Mouse (Mus musculus) mesoderm, embryonic 11.5 days (tissue): ENCODE results near the gene Miip.

ENCODE experiments used
- DNase-seq: peaks from one replicate; pipeline ENCODE4 v3.0.0-alpha.2; 2012; ENCODE audit warnings: low read depth, low spot score

The Miip gene

DNA sequence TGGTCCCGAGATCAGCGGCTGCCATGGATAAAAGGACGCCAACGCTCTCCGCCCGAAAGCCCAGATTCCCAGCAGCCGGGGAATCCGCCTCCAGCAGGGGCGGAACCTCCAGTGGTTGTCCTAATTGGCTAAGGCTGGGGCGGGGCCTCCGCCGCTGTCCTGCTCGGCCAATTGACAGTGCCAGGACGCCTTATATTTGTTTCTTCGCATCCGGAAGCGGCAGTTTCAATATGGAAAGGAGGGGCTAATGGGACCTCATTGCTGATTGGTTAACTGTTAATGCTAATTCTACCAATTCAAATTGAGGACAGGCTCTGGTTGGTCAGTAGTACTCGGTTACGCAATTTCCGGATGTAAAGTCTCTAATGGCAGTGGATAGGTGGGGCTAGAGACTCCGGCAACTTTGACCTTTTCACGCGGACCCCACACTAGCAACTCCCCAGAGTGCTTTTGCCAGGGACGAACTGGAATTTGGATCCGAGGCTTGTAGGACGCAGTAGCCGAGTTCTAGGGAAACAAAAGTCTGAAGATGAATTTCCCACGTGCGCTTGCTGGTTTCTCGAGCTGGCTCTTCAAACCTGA lies at the start of gene Miip, which contains the start of gene Fv1:
Miip (minus strand) TSS at position 367 of the 582 bp plus-strand sequence.
Fv1 (plus strand) TSS at position 530 of the 582 bp plus-strand sequence.
- DNase-seq, result peak; percentile 96

DNA sequence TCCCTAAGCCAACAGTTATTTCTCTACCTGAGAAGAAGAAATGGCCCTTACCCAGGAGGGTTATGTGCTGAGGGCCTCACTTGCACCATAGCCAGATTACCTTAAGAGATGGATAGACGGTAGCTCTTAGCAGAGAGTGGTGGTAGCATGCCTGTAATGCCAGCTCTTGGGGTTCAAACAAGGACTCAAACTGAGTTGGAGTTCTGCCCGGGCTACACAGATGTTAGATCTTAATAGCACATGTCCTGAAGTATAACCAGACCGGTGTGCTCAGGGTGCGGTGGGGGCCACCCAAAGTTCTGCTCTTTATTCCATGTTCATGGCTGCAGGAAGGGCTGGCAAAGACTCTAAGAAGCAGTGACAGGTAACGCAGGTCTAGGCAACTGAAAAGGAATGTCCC lies 40.9 kb upstream of the Miip start:
- no peak for DNase-seq

DNA sequence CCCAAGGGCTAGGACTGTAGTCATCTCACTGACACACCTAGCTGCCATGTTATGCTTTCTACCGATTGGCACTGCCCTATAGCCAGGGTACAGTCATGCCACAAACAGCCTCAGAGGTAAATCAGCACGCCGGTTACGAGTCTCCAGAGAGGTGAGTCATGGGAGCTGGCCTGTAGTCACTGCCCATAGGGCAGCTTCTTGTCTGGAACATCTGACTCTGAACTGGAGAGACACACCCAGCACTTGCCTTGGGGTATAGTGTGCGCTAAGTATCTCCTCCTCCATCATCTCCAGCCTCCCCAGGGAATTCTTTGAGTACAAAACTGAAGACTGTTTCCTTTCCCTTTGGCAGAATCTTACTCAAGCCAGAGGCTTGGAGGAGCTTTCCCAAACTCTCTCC lies 37.6 kb upstream of the Miip start:
- DNase-seq, result no peak

DNA sequence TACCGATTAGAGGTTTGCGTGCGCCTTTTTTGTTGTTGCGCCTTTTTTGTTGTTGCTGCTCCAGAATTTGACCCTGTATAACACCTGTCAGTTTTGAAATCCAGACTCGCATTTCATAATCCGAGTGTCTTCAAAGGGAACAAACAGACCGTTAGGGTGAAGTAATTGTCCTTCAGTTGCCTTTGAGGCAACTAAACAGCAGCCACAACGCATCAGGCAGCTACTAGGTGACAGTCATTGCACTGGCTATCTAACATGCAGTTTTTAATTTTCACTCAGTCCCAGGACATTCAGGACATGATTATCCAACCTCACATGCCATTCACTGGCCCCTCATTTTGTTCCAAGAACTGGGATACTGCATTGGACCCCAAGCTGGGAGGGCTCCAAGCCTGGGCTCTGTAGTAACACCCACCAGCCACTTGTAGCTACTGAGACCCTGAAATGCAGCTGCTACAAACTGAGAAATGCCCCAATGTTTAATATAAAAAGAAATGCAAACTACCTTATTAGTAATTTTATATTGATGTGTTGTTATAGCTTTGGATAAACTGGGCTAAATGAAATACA lies 36.6 kb upstream of the Miip start:
- DNase-seq, result no peak

DNA sequence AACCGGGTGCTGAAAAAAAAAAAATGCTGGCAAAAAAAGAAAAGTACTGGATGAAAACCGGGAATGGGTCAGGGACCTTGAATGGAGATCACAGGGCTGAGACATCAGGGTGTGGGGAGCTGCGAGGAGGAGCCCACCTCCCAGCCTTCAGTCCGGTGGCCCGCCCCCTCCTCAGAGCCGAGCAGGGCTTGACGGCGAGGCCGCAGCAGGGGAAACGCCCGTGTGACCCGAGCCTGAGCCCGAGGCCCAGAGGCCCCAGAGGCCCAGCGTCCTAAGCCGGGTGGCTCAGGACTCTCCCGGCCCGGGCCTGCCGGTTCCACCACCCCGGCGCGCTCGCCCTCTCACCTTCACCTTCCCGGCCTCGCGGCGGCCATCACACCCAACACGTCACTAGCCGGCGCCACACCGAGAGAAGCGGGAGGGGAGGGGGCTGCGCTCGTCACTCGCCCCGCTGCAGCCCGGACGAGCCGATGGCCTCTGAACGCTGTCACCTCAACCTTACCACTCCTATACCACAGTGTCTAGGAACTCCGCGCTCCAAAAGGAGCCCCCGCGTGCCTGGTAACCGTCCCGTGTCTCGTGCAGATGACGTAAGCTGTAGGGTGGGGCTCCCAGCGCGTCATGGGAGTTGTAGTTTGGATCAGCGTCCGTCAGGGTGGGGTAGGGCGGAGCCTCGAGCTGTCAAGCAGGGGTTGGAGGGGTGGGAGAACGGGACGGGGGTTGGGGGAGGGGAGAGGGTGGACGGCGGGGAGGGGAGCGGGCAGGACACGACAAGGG lies 35.9 kb upstream of the Miip start, which contains the start of gene Mfn2:
Mfn2 (minus strand) TSS at position 392 of the 777 bp plus-strand sequence.
- DNase-seq, result peak; percentile 93

DNA sequence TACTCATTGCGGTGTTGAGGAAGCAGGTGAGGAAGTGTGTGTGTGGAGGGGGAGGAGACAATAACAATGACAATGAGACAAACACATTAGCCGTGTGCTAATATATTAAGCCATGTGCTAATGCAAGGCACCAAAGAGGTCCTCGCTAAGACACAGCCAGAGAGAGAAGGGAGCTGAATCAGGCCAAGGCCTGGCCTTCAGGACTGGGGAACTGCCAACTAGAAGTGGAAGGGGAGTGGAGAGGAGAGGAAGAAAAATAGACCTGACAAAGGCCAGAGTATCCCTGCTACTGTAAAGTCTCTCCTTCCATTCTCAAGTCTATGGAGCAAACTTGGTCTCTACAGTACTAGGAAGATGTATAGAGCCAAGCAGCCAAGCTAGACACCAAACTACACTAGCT lies 35.0 kb upstream of the Miip start:
- DNase-seq, result no peak

GRCm38 (mm10) chr4:147902906-147903500 lies 34.4 kb upstream of the Miip start:
- DNase-seq, result no peak

DNA sequence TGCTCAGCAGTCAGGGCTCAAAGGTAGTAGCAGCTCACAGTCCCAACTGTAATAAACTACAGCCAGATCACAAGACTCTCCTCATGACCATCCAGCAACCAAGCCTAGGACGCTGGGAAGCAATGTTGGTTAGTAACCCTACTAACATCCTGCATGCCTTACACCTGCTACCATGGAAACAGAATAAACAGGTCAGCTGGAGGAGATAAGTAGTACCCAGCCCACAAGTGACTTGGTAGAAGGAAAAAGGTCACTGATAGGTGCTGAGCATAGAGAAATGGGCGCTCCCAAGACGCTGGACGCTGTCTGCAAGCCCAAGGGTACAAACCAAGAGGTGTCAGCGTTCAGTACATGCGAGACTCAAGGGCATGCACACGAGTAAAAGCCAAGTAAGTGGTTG lies 31.8 kb upstream of the Miip start:
- DNase-seq, result no peak

DNA sequence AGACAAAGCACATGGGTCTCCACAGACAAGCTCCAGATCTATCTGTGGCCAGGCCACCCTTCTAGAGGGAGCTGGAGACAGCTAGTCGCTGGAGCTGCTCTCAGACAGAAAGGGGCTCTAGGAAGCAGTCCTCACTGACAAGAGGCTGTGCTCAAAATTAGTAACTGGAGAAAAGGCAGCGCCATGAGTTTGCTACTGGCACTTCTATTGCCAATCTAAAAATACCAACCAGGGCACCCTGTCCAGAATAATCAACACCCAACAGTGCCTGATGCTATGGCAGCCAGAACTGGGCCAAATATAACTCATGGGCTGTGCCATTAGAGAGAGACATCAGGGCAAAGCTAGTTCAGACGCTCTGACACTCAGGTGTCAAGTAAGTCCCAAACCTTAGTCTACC lies 28.7 kb upstream of the Miip start:
- no peak for DNase-seq

DNA sequence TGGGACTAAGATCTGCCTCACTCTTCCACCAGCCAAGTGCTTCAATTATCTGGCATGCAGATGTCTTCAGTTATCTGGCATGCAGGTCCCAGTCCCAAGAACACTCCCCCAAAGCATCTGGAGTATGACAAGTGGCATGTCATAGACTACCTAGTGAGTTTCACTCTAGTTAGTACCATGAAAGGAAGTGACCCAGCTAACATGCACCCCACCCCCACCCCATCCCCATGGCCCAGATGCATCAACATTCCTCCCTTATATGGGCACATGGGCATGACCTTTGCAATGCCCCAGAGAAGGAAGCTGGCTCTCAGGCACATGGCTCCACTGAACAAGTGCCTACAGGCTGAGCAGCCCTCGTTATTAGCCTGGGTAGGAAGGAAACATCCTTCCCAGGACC lies 27.8 kb upstream of the Miip start:
- DNase-seq, result no peak

DNA sequence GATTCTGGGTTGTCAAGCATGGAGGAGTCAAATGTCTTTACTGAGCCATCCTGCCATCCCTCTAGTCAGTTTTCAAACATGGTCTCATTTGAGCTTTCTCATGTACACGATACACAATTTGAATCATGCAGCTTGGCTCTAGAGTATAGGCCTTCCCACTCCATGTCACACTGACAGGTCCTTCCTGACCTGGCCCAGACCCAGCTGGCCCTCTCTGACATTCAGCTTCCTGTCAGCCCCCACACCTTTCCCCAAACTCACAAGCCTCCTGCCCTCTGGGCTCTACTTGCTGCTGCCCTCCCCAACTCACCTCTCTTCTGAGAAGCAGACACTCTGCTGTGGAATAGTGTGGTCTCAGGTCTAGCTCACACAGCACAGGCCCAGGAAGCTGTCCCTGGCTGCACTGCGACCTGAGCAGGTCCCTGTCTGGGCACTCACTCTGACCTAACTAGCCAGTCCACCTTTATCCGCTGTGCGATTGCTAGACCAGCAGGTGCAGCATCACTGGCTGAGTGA lies 27.3 kb upstream of the Miip start:
- no peak for DNase-seq

DNA sequence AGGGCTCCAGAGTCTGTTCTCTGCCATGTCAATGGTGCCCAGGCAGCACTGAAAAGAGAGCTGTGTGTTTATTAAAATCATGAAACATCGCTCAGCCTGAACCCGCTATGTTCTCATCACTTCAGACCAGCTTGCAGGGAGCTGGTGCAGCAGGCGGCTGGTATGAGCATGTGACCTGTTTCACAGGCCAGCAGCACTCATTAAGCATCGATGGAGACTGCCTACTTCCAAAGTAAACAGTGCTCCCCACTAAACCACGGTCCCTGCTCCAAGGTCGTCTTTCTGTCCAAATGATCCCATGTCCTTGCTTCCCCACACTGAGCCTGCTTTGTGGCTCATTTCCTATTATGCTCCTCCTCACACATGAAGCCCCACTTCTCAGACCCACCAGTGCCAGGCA lies 21.7 kb upstream of the Miip start:
- DNase-seq, result no peak

GRCm38 (mm10) chr4:147888237-147888636 lies 19.6 kb upstream of the Miip start:
- DNase-seq, result no peak

GRCm38 (mm10) chr4:147887277-147887676 lies 18.7 kb upstream of the Miip start:
- no peak for DNase-seq

DNA sequence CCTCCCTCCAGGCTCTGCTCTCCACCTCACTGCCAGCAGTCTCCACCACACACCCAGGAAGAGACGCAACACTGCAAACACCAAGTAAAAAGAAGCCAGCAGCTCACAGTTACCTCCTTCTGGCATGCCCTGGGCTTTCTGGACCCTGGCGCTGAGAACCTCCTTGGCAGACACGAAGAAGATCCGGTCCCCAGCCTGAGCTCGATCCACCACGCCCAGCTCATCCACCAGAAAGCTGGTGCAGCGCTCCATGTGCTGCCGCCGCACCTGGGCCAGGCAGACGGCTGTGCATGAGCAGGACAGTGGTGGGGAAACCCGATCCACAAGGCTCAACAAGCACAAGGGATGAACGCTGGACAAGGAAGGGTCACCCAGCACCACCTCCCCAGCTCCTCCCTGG lies 17.5 kb upstream of the Miip start:
- no peak for DNase-seq

DNA sequence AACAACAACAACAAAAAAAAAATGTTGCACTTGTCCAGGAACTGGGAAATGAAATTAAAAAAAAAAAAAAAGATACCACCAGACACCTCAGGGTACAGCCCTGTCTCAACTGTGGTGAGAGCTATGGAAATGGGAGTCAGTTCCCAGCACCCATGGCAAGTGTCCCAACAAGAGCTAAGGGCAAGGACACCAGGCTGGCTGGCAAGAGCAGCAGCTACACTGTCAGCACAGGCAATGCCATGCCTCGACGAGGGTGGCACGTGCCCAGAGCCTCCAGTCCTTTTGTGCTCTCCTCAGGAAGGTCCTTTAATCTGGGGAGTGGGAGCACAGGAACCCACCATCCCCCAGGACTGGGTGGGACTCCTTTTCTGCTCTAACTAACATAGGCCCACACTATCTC lies 15.5 kb upstream of the Miip start:
- no peak for DNase-seq

- DNase-seq, result no peak
Measured at GRCm38 (mm10) chr4:147883041-147883440, 14.4 kb upstream of the Miip start.

GRCm38 (mm10) chr4:147881792-147882191 lies 13.2 kb upstream of the Miip start:
- no peak for DNase-seq

GRCm38 (mm10) chr4:147879865-147880264 lies 11.2 kb upstream of the Miip start:
- DNase-seq, result no peak

DNA sequence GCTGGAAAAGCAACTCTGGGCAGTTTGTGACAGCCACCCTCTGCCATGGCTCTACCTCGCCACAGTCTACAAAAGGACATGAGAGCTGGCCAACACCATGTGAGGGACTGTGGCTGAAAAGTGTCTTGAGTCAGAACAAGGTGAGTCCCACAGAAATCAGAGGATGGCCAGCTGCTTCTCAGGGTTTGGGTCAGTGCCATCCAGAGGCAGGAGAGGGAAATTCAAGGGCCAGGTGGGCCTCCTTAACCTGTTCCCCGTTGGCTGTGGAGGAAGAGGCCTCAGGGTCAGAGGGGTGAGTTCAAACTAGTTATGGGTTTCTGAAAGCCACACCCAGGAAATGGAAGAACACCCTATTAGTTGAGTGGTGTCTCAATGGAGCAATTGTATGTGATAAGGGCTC lies 10.8 kb upstream of the Miip start:
- DNase-seq, result no peak

DNA sequence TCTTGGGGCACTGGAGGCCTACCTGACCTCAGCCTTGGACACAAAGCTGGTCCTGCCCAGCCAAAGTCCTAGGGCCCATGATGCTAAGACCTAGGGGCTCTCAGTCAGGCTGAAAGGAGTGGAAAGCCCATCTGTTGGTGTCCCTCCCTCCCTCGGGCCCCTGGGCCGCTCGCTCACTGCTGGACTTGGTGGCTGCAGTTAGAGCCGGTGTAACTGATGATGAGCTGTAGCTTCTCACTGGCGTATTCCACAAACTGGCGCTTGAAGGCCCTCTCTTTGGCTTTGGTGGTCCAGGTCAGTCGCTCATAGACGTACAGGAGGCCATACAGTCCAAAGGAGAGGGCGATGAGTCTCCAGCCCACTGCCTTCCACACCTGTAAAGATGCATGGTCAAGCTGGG lies 9.9 kb upstream of the Miip start:
- no peak for DNase-seq

DNA sequence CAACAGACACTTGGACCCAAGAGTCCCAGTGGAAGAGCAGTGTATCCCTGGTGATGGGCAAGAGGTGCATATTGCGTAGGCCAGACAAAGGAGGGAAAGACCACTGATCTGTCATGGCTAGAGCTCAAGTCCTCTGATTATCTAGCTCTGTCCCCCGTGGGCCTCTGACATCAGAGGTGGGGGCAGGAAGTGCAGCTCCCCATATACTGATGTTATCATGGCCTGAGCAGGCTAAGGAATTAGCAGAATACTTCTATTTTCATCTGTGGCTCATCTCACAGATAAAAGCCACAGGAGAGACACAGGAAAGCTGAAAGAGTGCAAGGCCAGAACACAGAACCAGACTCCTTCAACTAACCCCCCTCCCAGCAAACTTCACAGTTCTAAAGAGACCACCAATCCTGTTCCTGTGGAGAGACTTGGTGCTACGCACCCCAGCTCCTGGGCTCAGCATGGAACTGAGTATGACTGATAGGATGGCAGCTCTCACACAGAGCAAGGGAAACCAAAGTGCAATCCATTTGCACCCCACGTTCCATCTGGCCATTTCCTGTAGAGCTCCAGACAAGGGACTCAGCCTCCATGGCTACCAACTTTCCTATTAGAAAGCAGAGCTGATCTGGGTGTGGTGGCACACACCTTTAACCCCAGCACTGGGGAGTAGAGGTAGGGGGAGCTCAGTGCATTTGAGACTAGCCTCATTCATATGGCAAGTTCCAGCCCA lies 7.4 kb upstream of the Miip start:
- no peak for DNase-seq
